8 mouse cellular contexts compared by ENCODE assay signal in the genomic region with DNA sequence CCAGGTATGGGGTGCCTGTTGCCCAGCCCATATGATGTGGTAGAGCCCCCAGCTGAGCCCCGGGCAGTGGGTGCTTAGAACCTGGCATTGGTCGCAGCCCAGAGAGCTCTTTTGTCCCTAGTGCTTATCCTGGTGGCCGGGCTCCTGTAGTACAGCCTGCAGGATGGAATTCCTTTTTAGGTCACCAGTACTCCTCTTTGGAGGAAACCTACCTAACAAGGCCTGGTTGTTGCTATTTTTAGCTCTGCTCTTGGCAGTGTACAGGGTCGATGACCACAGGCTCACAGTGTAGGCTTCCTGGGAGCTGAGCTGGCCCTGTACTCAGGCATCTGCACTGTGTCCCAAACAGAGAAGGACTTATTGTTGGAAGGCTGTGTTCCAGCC.
DNase-seq lines count a peak whose midpoint lies in the region; ATAC-seq and TF ChIP-seq lines count a peak whose summit lies in the region.

No protein-coding gene starts in this region.

- no peak overlapping the region for H3K4me2 ChIP-seq in kidney, postnatal 0 days (ENCODE audit: low read length)
- H3K4me2 ChIP-seq in myocyte (ENCODE audit: low read depth), result peak overlapping the region; percentile 39
- no peak overlapping the region for H3K4me2 ChIP-seq in forebrain, embryonic 11.5 days (ENCODE audit: low read depth, low read length, severe bottlenecking)

- H3K4me3 ChIP-seq in kidney, postnatal 0 days (replicated peaks; ENCODE audit: low read depth, low read length), result no peak overlapping the region
- no peak overlapping the region for H3K4me3 ChIP-seq in myocyte
- H3K4me3 ChIP-seq in forebrain, embryonic 11.5 days (ENCODE audit: low read depth, low read length), result no peak overlapping the region

- H3K27ac ChIP-seq in kidney, postnatal 0 days, result 0 out of 2 replicates have a peak overlapping the region, but pooled peaks have one; percentile 65
- no peak overlapping the region for H3K27ac ChIP-seq in forebrain, embryonic 11.5 days (ENCODE audit: low read depth, low read length)

- H3K9me3 ChIP-seq in kidney, postnatal 0 days (replicated peaks; ENCODE audit: low read length), result no peaks in the 10 kb centered on the region
- H3K9me3 ChIP-seq in forebrain, embryonic 11.5 days (ENCODE audit: control insufficient read depth, low read length), result no peaks in the 10 kb centered on the region

- peaks cover 22% of the 10 kb centered on the region for H3K4me1 ChIP-seq in kidney, postnatal 0 days (replicated peaks; ENCODE audit: insufficient read depth, low read length)
- H3K4me1 ChIP-seq in forebrain, embryonic 11.5 days (replicated peaks; ENCODE audit: control insufficient read depth, insufficient read depth, low read length), result peaks cover 2% of the 10 kb centered on the region; the same call in 1 of the 2 replicates

- peak; percentile 71 for ATAC-seq in kidney, postnatal 0 days (replicated peaks; ENCODE audit: low FRiP score, low read depth)
- no peak for ATAC-seq in forebrain, embryonic 11.5 days (replicated peaks; ENCODE audit: low FRiP score)

- WGBS in kidney, postnatal 0 days, result 60% methylated on average over 4 of the region's 4 CpGs
- 69% methylated on average over 4 of the region's 4 CpGs for WGBS in forebrain, embryonic 11.5 days

- H3K79me2 ChIP-seq in myocyte (ENCODE audit: control insufficient read depth, insufficient read depth), result peaks cover 31% of the 10 kb centered on the region

- H3ac ChIP-seq in myocyte (ENCODE audit: control insufficient read depth, insufficient read length), result no peak overlapping the region

- no peak for TF ChIP-seq POLR2A in myocyte (IDR thresholded peaks at IDR 0.05; ENCODE audit: insufficient read length, low read depth)

- DNase-seq in adrenal gland, adult (ENCODE audit: inconsistent age in 2 of 2, low spot score in 1 of 2), result peak; percentile 77 to 87
- DNase-seq in adrenal gland, postnatal 25 days, result no peak
- DNase-seq in adrenal gland, postnatal 36 days, result peak; percentile 65 to 71
- DNase-seq in heart, adult 8-10 months (ENCODE audit: low spot score), result peak; percentile 80
- peak; percentile 53 for DNase-seq in kidney, postnatal 0 days (ENCODE audit: low spot score)
- no peak for DNase-seq in forebrain, embryonic 11.5 days (ENCODE audit: low spot score)
- DNase-seq in ovary, postnatal 36 days (ENCODE audit: low spot score), result no peak

- H3K9ac ChIP-seq in kidney, postnatal 0 days (ENCODE audit: low read depth, low read length), result no peak overlapping the region
- no peak overlapping the region for H3K9ac ChIP-seq in forebrain, embryonic 11.5 days (ENCODE audit: low read length)

- H3K36me3 ChIP-seq in kidney, postnatal 0 days (ENCODE audit: insufficient read depth, low read length), result no peaks in the 10 kb centered on the region
- H3K36me3 ChIP-seq in myocyte (ENCODE audit: control insufficient read depth, insufficient read depth), result no peaks in the 10 kb centered on the region
- no peaks in the 10 kb centered on the region for H3K36me3 ChIP-seq in forebrain, embryonic 11.5 days (ENCODE audit: control insufficient read depth, insufficient read depth, low read length)

- H3K27me3 ChIP-seq in kidney, postnatal 0 days (ENCODE audit: insufficient read depth, low read length), result no peaks in the 10 kb centered on the region
- no peaks in the 10 kb centered on the region for H3K27me3 ChIP-seq in myocyte (ENCODE audit: control insufficient read depth, insufficient read depth, insufficient read length)
- no peaks in the 10 kb centered on the region for H3K27me3 ChIP-seq in forebrain, embryonic 11.5 days (ENCODE audit: control insufficient read depth, insufficient read depth, low read length)

- TF ChIP-seq CTCF in kidney, postnatal 0 days (IDR thresholded peaks at IDR 0.05; ENCODE audit: low read depth), result peak; percentile 44; the same call in 1 of the 2 replicates

TF ChIP-seq in myocyte, 11 proteins besides CTCF, POLR2A, EP300 and RAD21:
- TF ChIP-seq CEBPB (IDR thresholded peaks at IDR 0.05; ENCODE audit: insufficient read depth, poor library complexity, severe bottlenecking), result no peak
- no peak for TF ChIP-seq MYOD1 (IDR thresholded peaks at IDR 0.05; ENCODE audit: control insufficient read depth in 1 of 3, insufficient read length in 2 of 3, low read depth in 2 of 3)
- no peak for TF ChIP-seq POLR2AphosphoS2 (IDR thresholded peaks at IDR 0.05; ENCODE audit: insufficient read length, low read depth)
- TF ChIP-seq MYOG (IDR thresholded peaks at IDR 0.05; ENCODE audit: control insufficient read depth in 1 of 3, insufficient read depth in 1 of 3, insufficient read length in 2 of 3, low read depth in 2 of 3), result no peak
- TF ChIP-seq MAX (IDR thresholded peaks at IDR 0.05; ENCODE audit: low read depth), result no peak
- no peak for TF ChIP-seq TCF3 (IDR thresholded peaks at IDR 0.05; ENCODE audit: insufficient read length, low read depth)
- TF ChIP-seq SRF (IDR thresholded peaks at IDR 0.05; ENCODE audit: control insufficient read depth, insufficient read length, low read depth), result peak; percentile 19
TF ChIP-seq in myocyte: peak in this region for 1.

Comparison
In these comparisons a context has a peak if more than half of its experiments do, and no peak if none do; other contexts are left out.
1. DNase-seq: peak in adrenal gland, adult (2 of 2), adrenal gland, postnatal 36 days (2 of 2), heart, adult 8-10 months (single experiment) and kidney, postnatal 0 days (single experiment); none in adrenal gland, postnatal 25 days (single experiment), forebrain, embryonic 11.5 days (single experiment) and ovary, postnatal 36 days (single experiment).